Mouse (Mus musculus): ENCODE results near the gene Cfap77. TPM values are rescaled to one million over a fixed set of nuclear protein-coding genes. Genes with fewer than 3 reads are reported as not detected.
A peak's percentile ranks its signal among the peaks of the same experiment; 100 is the strongest.
"Not testable (repeated sequence)": the region's sequence is repeated elsewhere in the genome, so short reads cannot be mapped to it uniquely, and the experiment has no call there.

Cfap77 gene
- not detected in 2 replicates for polyA plus RNA-seq (2015; fragmentation: Nextera tagmentation; extraction: Ambion mirVana)

DNA sequence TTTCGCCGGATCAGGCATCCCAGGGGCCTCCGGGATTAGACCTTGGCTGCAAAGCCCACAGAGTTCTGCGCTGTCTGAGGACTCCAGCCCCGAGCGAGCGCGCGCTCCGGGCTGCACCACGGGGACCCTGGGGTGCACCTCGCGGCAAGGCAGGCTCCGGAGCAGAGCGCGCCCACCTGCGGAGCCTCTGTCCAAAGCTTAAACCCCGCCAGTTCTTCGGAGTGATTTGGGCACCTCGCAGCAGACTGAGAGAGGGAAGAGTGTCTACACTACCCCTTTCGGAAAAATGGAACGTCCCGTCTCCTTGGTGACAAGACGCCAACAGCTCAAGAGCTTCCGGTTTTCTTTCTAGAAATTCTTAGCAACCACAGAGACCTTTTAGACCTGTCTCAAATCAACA, at the start of gene Cfap77:
Cfap77 (minus strand) TSS at position 76 of the 400 bp plus-strand sequence.
- H3K4me2 ChIP-seq, result peak within 1 kb of the TSS; percentile 70
- no peak within 1 kb of the TSS for H3K27ac ChIP-seq (replicated peaks)
- peaks cover 69% of the 10 kb centered on the region for H3K27me3 ChIP-seq
- H3K9ac ChIP-seq, result peak within 1 kb of the TSS; percentile 68
- ATAC-seq (ENCODE audit: low read depth), result no peak
- peaks cover 16% of the 10 kb centered on the region for H3K4me1 ChIP-seq (replicated peaks)
- H3K9me3 ChIP-seq, result no peaks in the 10 kb centered on the region
- peak within 1 kb of the TSS; percentile 47 for H3K4me3 ChIP-seq
- no peaks in the 10 kb centered on the region for H3K36me3 ChIP-seq
- WGBS, result under 1% methylated on average over 25 of the region's 25 CpGs

- not testable (repeated sequence) for H3K4me1 ChIP-seq (replicated peaks); H3K36me3 ChIP-seq; H3K9ac ChIP-seq; H3K27ac ChIP-seq (replicated peaks); H3K4me2 ChIP-seq; H3K9me3 ChIP-seq; H3K4me3 ChIP-seq; H3K27me3 ChIP-seq; ATAC-seq (ENCODE audit: low read depth)
- WGBS, result 90% methylated on average over 9 of the region's 10 CpGs
Observed at GRCm38 (mm10) chr2:29102416-29103377, 47.8 kb upstream of the Cfap77 start.

DNA sequence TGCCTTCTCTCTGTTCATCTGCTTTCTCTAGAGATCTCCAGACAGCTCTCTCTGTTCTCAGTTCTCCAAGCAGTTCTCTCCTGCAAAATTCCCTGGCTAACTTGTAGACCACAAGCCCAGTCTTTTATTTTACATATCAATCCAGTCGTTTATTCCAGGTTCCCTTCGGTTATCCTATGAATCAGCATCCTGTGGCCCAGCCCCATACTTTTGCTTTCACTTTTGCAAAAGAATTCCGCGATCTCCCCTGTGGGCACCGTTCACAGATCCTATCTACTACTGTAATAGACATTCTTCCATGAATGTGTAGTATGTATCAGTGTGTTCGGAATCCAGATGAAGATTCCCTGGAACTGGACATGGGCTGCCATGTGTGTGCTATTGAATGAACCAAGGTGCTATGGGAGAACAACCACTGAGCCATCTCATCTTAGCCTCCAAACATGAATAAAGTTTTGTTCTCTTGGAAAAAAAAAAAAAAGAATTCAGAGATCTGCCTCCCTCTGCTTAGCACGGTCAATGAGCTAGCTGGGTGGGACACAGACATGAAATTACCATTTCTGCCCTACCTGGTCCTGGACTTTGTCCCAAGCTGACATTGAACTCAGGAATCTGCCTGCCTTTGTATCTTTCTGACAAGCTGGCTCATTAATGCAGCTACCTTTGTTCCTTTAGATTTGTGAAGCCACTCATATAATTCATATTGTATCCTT, 46.1 kb upstream of the Cfap77 start:
- Histone ChIP-seq H3K27me3 (no peaks in the 10 kb centered on the region), H3K4me1 (replicated peaks) (peaks cover 4% of the 10 kb centered on the region; the same call in 1 of the 2 replicates), H3K9me3 (no peaks in the 10 kb centered on the region), H3K27ac (replicated peaks) (no peak overlapping the region), H3K36me3 (no peaks in the 10 kb centered on the region), H3K4me2 (no peak overlapping the region), H3K9ac (no peak overlapping the region), H3K4me3 (no peak overlapping the region)
- WGBS, result 82% methylated on average over 7 of the region's 7 CpGs
- no peak for ATAC-seq (ENCODE audit: low read depth)

DNA sequence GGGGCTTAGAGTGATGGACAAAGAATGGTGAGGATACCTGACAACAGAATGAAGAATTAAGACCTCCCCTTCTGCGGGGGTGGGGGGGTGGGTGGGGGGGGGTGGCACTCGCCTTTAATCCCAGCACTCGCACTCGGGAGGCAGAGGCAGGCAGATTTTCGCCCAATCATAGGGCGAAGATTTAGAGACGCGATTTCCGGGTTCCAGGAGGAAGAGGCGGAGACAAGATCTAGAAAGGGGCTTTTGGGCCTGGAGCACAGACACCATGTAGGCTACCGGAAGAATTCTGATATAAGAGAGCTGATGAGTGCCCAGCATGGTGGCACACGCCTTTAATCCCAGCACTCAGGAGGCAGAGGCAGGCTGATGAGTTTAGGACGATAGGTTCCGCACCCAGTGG, 44.8 kb upstream of the Cfap77 start:
- 88% methylated on average over 14 of the region's 14 CpGs for WGBS

DNA sequence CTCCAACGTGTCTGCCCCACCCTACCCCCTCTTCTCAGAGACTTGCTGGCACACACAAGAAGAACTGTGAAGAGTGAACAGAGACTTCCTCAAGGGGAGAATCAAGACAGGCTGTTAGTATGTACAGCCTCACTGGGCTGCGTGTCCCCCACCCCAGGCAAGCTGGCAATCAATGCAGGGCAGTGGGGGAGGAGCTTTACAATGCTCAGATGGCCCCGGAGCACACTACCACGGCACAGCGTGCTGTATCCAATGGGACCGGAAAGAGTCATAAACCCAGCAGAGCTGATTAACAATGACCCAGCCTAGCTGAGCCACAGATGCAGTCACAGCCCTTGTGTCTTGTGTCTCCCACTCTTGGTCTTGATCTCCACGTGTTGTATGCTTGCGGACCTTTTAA, 43.9 kb upstream of the Cfap77 start:
- H3K27me3 ChIP-seq, result no peaks in the 10 kb centered on the region
- WGBS, result 27% methylated on average over 8 of the region's 8 CpGs

More for the DNA sequence above, 44.8 kb upstream of the Cfap77 start:
- Histone ChIP-seq H3K4me1 (replicated peaks) (peaks cover 4% of the 10 kb centered on the region; the same call in 1 of the 2 replicates), H3K27ac (replicated peaks) (no peak overlapping the region), H3K9ac (no peak overlapping the region), H3K4me2 (no peak overlapping the region), H3K27me3 (no peaks in the 10 kb centered on the region), H3K36me3 (no peaks in the 10 kb centered on the region), H3K9me3 (no peaks in the 10 kb centered on the region), H3K4me3 (no peak overlapping the region)
- no peak for ATAC-seq (ENCODE audit: low read depth)

GRCm38 (mm10) chr2:29097955-29098354, 43.1 kb upstream of the Cfap77 start:
- not testable (repeated sequence) for H3K27ac ChIP-seq (replicated peaks); H3K4me3 ChIP-seq; H3K9ac ChIP-seq; H3K9me3 ChIP-seq; H3K27me3 ChIP-seq; H3K4me2 ChIP-seq; ATAC-seq (ENCODE audit: low read depth); H3K36me3 ChIP-seq; H3K4me1 ChIP-seq (replicated peaks)
- WGBS, result 90% methylated on average over 5 of the region's 5 CpGs

More for the DNA sequence above, 43.9 kb upstream of the Cfap77 start:
- Histone ChIP-seq H3K36me3 (no peaks in the 10 kb centered on the region), H3K27ac (replicated peaks) (no peak overlapping the region), H3K9me3 (no peaks in the 10 kb centered on the region), H3K4me2 (no peak overlapping the region), H3K9ac (no peak overlapping the region), H3K4me1 (replicated peaks) (peaks cover 4% of the 10 kb centered on the region; the same call in 1 of the 2 replicates), H3K4me3 (no peak overlapping the region)
- no peak for ATAC-seq (ENCODE audit: low read depth)

DNA sequence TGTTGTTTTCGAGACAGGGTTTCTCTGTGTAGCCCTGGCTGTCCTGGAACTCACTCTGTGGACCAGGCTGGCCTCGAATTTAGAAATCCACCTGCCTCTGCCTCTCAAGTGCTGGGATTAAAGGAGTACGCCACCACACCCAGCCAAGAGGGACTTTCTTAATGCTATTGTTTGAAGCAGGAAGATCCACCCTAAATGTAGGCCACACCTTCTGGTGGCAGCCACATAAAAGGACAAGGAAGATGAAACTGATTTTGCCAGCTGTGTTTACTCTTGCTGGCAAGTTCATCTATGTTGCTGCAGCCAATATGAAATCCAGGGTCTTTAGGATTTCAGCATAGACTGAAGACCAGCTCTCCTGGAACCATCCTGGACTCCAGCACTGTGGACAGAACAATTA, 42.6 kb upstream of the Cfap77 start:
- H3K36me3 ChIP-seq, result no peaks in the 10 kb centered on the region
- no peaks in the 10 kb centered on the region for H3K27me3 ChIP-seq
- no peak for ATAC-seq (ENCODE audit: low read depth)
- H3K27ac ChIP-seq (replicated peaks), result no peak overlapping the region
- no peak overlapping the region for H3K9ac ChIP-seq
- no peak overlapping the region for H3K4me3 ChIP-seq
- H3K9me3 ChIP-seq, result no peaks in the 10 kb centered on the region
- H3K4me1 ChIP-seq (replicated peaks), result peaks cover 4% of the 10 kb centered on the region; the same call in 1 of the 2 replicates
- no peak overlapping the region for H3K4me2 ChIP-seq
- 93% methylated on average over 3 of the region's 3 CpGs for WGBS

DNA sequence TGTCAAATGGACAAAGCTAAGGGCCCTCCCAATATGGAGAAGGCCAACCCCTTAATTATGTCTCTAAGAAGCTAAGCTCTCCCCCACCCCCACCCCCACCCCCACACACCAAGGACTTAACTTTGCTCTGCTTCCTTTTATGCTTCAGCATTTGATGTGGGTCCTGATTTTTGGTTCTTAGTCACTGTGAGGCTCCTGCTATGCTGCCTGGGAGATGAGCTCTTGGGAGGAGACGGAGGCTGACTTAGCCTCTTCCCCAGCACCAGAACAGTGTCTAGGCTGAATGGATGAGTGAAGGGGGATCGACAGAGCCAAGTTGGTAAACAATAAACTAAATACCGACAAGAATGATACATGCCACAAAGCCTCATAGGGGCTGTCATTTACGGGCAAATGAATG, 41.9 kb upstream of the Cfap77 start:
- no peak overlapping the region for H3K9ac ChIP-seq
- no peaks in the 10 kb centered on the region for H3K9me3 ChIP-seq
- no peak overlapping the region for H3K27ac ChIP-seq (replicated peaks)
- no peak overlapping the region for H3K4me3 ChIP-seq
- WGBS, result 66% methylated on average over 4 of the region's 4 CpGs
- no peaks in the 10 kb centered on the region for H3K36me3 ChIP-seq
- peaks cover 4% of the 10 kb centered on the region; the same call in 1 of the 2 replicates for H3K4me1 ChIP-seq (replicated peaks)
- H3K27me3 ChIP-seq, result no peaks in the 10 kb centered on the region
- no peak for ATAC-seq (ENCODE audit: low read depth)
- no peak overlapping the region for H3K4me2 ChIP-seq

- WGBS, result 88% methylated on average over 8 of the region's 8 CpGs
- no peak overlapping the region for H3K9ac ChIP-seq
- ATAC-seq (ENCODE audit: low read depth), result no peak
- no peak overlapping the region for H3K27ac ChIP-seq (replicated peaks)
- no peaks in the 10 kb centered on the region for H3K27me3 ChIP-seq
- H3K36me3 ChIP-seq, result no peaks in the 10 kb centered on the region
- H3K4me3 ChIP-seq, result no peak overlapping the region
- no peaks in the 10 kb centered on the region for H3K9me3 ChIP-seq
- H3K4me1 ChIP-seq (replicated peaks), result peaks cover 4% of the 10 kb centered on the region; the same call in 1 of the 2 replicates
- no peak overlapping the region for H3K4me2 ChIP-seq
Observed at GRCm38 (mm10) chr2:29095674-29096073, 40.8 kb upstream of the Cfap77 start.

- not testable (repeated sequence) for H3K9me3 ChIP-seq; H3K4me3 ChIP-seq; ATAC-seq (ENCODE audit: low read depth); H3K27ac ChIP-seq (replicated peaks); H3K27me3 ChIP-seq; H3K4me2 ChIP-seq; H3K4me1 ChIP-seq (replicated peaks); H3K9ac ChIP-seq
- H3K36me3 ChIP-seq, result peaks cover 31% of the 10 kb centered on the region
- 79% methylated on average over 6 of the region's 6 CpGs for WGBS
Observed at GRCm38 (mm10) chr2:29089276-29089675, 34.4 kb upstream of the Cfap77 start.

- Histone ChIP-seq H3K27me3 (no peaks in the 10 kb centered on the region), H3K36me3 (peaks cover 62% of the 10 kb centered on the region), H3K4me3 (no peak overlapping the region), H3K9me3 (no peaks in the 10 kb centered on the region), H3K4me1 (replicated peaks) (no peaks in the 10 kb centered on the region), H3K4me2 (no peak overlapping the region), H3K9ac (no peak overlapping the region), H3K27ac (replicated peaks) (no peak overlapping the region)
- ATAC-seq (ENCODE audit: low read depth), result no peak
- WGBS, result 98% methylated on average over 7 of the region's 7 CpGs
Observed at GRCm38 (mm10) chr2:29086026-29086425, 31.2 kb upstream of the Cfap77 start.

GRCm38 (mm10) chr2:29081965-29082364, 27.1 kb upstream of the Cfap77 start:
- no peak for ATAC-seq (ENCODE audit: low read depth)
- H3K9me3 ChIP-seq, result no peaks in the 10 kb centered on the region
- H3K9ac ChIP-seq, result no peak overlapping the region
- H3K4me3 ChIP-seq, result no peak overlapping the region
- H3K27ac ChIP-seq (replicated peaks), result no peak overlapping the region
- H3K36me3 ChIP-seq, result peaks cover 90% of the 10 kb centered on the region
- no peaks in the 10 kb centered on the region for H3K27me3 ChIP-seq
- WGBS, result 66% methylated on average over 3 of the region's 3 CpGs
- H3K4me2 ChIP-seq, result no peak overlapping the region
- H3K4me1 ChIP-seq (replicated peaks), result no peaks in the 10 kb centered on the region
